Mouse (Mus musculus) bone marrow, adult 2 months (tissue): Measurements from ENCODE around the gene Insl6. TPM values are rescaled to one million over a fixed set of nuclear protein-coding genes. Genes with fewer than 3 reads are reported as not detected.

ENCODE experiments used
- H3K27ac ChIP-seq: fragments of 200-500 bp; 2 replicates; pipeline ENCODE4 v1.5.1; 2012; ENCODE audit warnings: low read depth, mild to moderate bottlenecking, control low read depth, inconsistent platforms, low read length; ENCODE audit not compliant: control insufficient read depth, poor library complexity, insufficient read depth
- H3K4me1 ChIP-seq: fragments of 200-500 bp; 2 replicates; pipeline ENCODE4 v1.6.1; 2011; ENCODE audit warnings: low read length; ENCODE audit not compliant: control insufficient read depth, insufficient read depth
- H3K4me3 ChIP-seq: fragments of 200-500 bp; replicated peaks from 2 replicates; pipeline ENCODE3; 2011; ENCODE audit warnings: mild to moderate bottlenecking, low read depth, low read length, control low read depth; ENCODE audit not compliant: control insufficient read depth
- CTCF ChIP-seq: fragments of 200-500 bp; IDR thresholded peaks from 2 replicates; pipeline ENCODE4 v1.5.1; 2011; ENCODE audit warnings: low read length, control low read depth; ENCODE audit not compliant: control insufficient read depth, insufficient read depth
- POLR2A ChIP-seq: fragments of 200-500 bp; IDR thresholded peaks from 2 replicates; pipeline ENCODE4 v1.6.1; 2011; ENCODE audit warnings: low read depth, mild to moderate bottlenecking, control low read depth, low read length, borderline replicate concordance; ENCODE audit not compliant: control insufficient read depth
- WGBS: fragments of 180-500 bp; shearing (Covaris S2); methylation state at CpG from one replicate; pipeline ENCODE4 v1.1.7; 2018; 5-methylcytosine and 5-hydroxymethylcytosine counted together
- polyA plus RNA-seq: library from polyadenylated mRNA; stranded (reverse); fragments of >200 nt; gene quantifications from 2 replicates; pipeline ENCODE4 v1.2.4, GENCODE M21; 2011; ENCODE audit warnings: low replicate concordance; ENCODE audit not compliant: missing spikeins, insufficient read depth, insufficient read length

Insl6 gene
- polyA plus RNA-seq, 1 experiment = 2.9 TPM

- H3K4me1 ChIP-seq = peaks cover 2% of the 10 kb centered on the region; the same call in 1 of the 2 replicates
- 45% methylated on average over 13 of the region's 13 CpGs for WGBS
- H3K4me3 ChIP-seq = peak overlapping the region; percentile 96
- TF ChIP-seq POLR2A (no peak), CTCF (no peak)
- no peak overlapping the region for H3K27ac ChIP-seq
Observed at GRCm38 (mm10) chr19:29362173-29362930, 37.2 kb upstream of the Insl6 start.

DNA sequence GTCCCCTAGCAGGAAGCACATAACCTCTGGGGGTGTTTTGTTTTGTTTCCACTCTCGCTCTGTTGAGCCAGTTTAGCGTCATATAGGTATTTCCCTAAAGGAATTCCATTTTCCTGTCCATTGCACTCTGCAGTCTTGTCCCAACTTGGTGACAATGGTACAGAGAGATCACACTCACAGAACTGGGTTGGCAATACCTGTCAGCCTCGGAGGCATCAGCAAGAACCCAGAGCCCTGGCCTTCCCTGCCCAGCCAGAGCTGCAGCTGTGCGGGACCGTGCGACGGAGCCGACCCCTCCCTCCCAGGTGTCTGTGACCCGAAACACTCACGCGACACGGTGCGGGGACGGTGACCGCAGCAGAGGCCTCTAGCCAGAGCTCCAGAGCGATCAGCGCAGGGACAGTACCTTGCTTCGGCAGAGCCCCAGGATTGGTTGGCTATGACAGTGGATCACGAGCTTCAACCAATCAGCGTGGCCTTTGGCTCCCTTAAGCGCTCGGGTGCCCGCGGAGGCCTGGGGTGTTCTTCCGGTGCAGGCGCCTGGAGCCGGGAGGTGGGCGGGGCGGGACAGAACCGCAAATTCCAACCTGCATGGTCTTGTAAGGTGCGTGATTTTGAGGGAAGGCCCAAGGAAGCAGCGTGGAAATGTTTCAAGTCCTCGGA is 36.4 kb upstream of the Insl6 start:
- TF ChIP-seq POLR2A (peak; percentile 76; the same call in 1 of the 2 replicates), CTCF (no peak)
- 1% methylated on average over 33 of the region's 33 CpGs for WGBS
- H3K27ac ChIP-seq = peak overlapping the region; percentile 75
- peak overlapping the region; percentile 96 for H3K4me3 ChIP-seq
- H3K4me1 ChIP-seq = peaks cover 2% of the 10 kb centered on the region; the same call in 1 of the 2 replicates

- peaks cover 2% of the 10 kb centered on the region; the same call in 1 of the 2 replicates for H3K4me1 ChIP-seq
- WGBS = 63% methylated on average over 5 of the region's 5 CpGs
- no peak overlapping the region for H3K27ac ChIP-seq
- TF ChIP-seq CTCF (no peak), POLR2A (no peak)
- H3K4me3 ChIP-seq = no peak overlapping the region
Observed at GRCm38 (mm10) chr19:29360251-29360650, 35.1 kb upstream of the Insl6 start.

DNA sequence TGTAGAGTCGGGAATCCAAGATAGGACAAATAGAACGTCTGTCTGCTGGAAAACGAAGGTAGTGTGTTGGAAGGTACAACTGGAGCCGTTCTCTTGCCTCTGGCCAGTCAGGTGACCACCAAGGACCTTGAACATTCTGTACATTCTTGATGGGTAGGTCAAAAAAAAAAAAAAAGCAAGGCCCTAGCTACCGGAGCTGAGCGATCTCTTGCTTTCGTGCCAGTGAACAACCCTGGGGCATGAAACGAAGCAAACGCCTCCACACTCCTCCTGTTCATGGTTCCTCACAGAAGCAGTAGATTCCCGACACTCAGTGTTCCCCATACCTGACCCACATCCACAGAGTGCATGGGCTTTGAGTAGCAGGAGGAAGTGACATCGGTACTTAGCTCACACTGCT is 31.1 kb upstream of the Insl6 start:
- TF ChIP-seq POLR2A (no peak), CTCF (no peak)
- no peaks in the 10 kb centered on the region; the same call in 1 of the 2 replicates for H3K4me1 ChIP-seq
- WGBS = 88% methylated on average over 11 of the region's 11 CpGs
- no peak overlapping the region for H3K27ac ChIP-seq
- H3K4me3 ChIP-seq = no peak overlapping the region

GRCm38 (mm10) chr19:29354895-29355877 is 30.0 kb upstream of the Insl6 start:
- H3K27ac ChIP-seq = no peak overlapping the region
- TF ChIP-seq POLR2A (no peak), CTCF (peak; percentile 98)
- WGBS = 3% methylated on average over 20 of the region's 20 CpGs

GRCm38 (mm10) chr19:29350991-29351390 is 25.8 kb upstream of the Insl6 start:
- Histone ChIP-seq H3K4me1 (no peaks in the 10 kb centered on the region), H3K4me3 (no peak overlapping the region), H3K27ac (no peak overlapping the region)
- WGBS = 78% methylated on average over 5 of the region's 5 CpGs
- no peak for TF ChIP-seq POLR2A
- TF ChIP-seq CTCF = no peak

More at GRCm38 (mm10) chr19:29354895-29355877, 30.0 kb upstream of the Insl6 start:
- no peaks in the 10 kb centered on the region for H3K4me1 ChIP-seq
- peak overlapping the region; percentile 51 for H3K4me3 ChIP-seq

DNA sequence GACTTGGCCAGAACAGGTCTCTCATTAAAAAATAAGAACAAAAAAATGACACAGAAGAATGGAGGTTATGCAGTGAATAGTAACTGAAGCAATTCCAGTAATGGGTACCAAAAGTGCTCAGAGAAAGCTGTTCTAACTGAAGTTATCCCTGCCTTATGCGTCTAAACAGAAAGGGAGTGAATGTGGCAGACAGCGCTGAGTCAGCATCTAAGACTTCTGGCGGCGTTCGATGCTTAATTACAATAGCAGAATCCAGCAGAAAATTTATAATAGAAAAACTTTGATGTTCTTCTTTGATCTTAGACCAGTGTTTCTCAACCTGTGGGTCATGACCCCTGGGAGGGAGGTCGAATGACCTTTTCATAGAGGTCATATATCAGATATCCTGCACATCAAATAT is 20.5 kb upstream of the Insl6 start:
- no peak overlapping the region for H3K27ac ChIP-seq
- no peaks in the 10 kb centered on the region for H3K4me1 ChIP-seq
- TF ChIP-seq POLR2A = no peak
- TF ChIP-seq CTCF = no peak
- no peak overlapping the region for H3K4me3 ChIP-seq
- WGBS = 84% methylated on average over 6 of the region's 6 CpGs

- Histone ChIP-seq H3K27ac (no peak overlapping the region), H3K4me1 (no peaks in the 10 kb centered on the region), H3K4me3 (no peak overlapping the region)
- TF ChIP-seq CTCF (no peak), POLR2A (no peak)
Observed at GRCm38 (mm10) chr19:29344868-29345267, 19.7 kb upstream of the Insl6 start.
